Mouse (Mus musculus) Muller cell, postnatal 12 days (primary cell): ENCODE results near the gene Cped1.
"Not testable (repeated sequence)": the region's sequence is repeated elsewhere in the genome, so short reads cannot be mapped to it uniquely, and the experiment has no call there.

ENCODE experiments used
- DNase-seq: peaks from one replicate; pipeline ENCODE4 v3.0.0-alpha.2; 2015; ENCODE audit errors: inconsistent ontology term

Cped1 gene

GRCm38 (mm10) chr6:22086056-22086455, 100.3 kb downstream of the Cped1 start:
- DNase-seq, result no peak

GRCm38 (mm10) chr6:22088346-22089064, 102.8 kb downstream of the Cped1 start:
- DNase-seq, result no peak

- no peak for DNase-seq
These were observed 106.1 kb downstream of the Cped1 start for GRCm38 (mm10) chr6:22091773-22092172.

- no peak for DNase-seq
These were observed 108.1 kb downstream of the Cped1 start for GRCm38 (mm10) chr6:22093792-22094191.

GRCm38 (mm10) chr6:22097709-22098108, 112.0 kb downstream of the Cped1 start:
- no peak for DNase-seq

GRCm38 (mm10) chr6:22099832-22100231, 114.1 kb downstream of the Cped1 start:
- no peak for DNase-seq

- DNase-seq, result peak; percentile 35
These were observed 116.2 kb downstream of the Cped1 start for GRCm38 (mm10) chr6:22101939-22102338.

- no peak for DNase-seq
These were observed 117.0 kb downstream of the Cped1 start for GRCm38 (mm10) chr6:22102752-22103151.

- DNase-seq, result no peak
These were observed 118.0 kb downstream of the Cped1 start for GRCm38 (mm10) chr6:22103713-22104112.

GRCm38 (mm10) chr6:22104211-22104610, 118.5 kb downstream of the Cped1 start:
- DNase-seq, result no peak

- DNase-seq, result no peak
These were observed 128.4 kb downstream of the Cped1 start for GRCm38 (mm10) chr6:22114079-22114478.

- no peak for DNase-seq
These were observed 131.0 kb downstream of the Cped1 start for GRCm38 (mm10) chr6:22116679-22117078.

- DNase-seq, result peak; percentile 42
These were observed 136.4 kb downstream of the Cped1 start for GRCm38 (mm10) chr6:22122080-22122479.

- no peak for DNase-seq
These were observed 137.0 kb downstream of the Cped1 start for GRCm38 (mm10) chr6:22122693-22123092.

GRCm38 (mm10) chr6:22123332-22123731, 137.6 kb downstream of the Cped1 start:
- no peak for DNase-seq

- DNase-seq, result not testable (repeated sequence)
These were observed 139.0 kb downstream of the Cped1 start for GRCm38 (mm10) chr6:22124575-22125330.

GRCm38 (mm10) chr6:22135038-22135631, 149.4 kb downstream of the Cped1 start:
- no peak for DNase-seq

- no peak for DNase-seq
These were observed 151.1 kb downstream of the Cped1 start for GRCm38 (mm10) chr6:22136805-22137204.

- no peak for DNase-seq
These were observed 155.1 kb downstream of the Cped1 start for GRCm38 (mm10) chr6:22140786-22141185.

GRCm38 (mm10) chr6:22147236-22147635, 161.5 kb downstream of the Cped1 start:
- peak; percentile 61 for DNase-seq

- DNase-seq, result no peak
These were observed 162.8 kb downstream of the Cped1 start for GRCm38 (mm10) chr6:22148511-22148910.

GRCm38 (mm10) chr6:22157461-22157860, 171.7 kb downstream of the Cped1 start:
- peak; percentile 36 for DNase-seq

GRCm38 (mm10) chr6:22161944-22162343, 176.2 kb downstream of the Cped1 start:
- peak; percentile 46 for DNase-seq
